In the genomic region with DNA sequence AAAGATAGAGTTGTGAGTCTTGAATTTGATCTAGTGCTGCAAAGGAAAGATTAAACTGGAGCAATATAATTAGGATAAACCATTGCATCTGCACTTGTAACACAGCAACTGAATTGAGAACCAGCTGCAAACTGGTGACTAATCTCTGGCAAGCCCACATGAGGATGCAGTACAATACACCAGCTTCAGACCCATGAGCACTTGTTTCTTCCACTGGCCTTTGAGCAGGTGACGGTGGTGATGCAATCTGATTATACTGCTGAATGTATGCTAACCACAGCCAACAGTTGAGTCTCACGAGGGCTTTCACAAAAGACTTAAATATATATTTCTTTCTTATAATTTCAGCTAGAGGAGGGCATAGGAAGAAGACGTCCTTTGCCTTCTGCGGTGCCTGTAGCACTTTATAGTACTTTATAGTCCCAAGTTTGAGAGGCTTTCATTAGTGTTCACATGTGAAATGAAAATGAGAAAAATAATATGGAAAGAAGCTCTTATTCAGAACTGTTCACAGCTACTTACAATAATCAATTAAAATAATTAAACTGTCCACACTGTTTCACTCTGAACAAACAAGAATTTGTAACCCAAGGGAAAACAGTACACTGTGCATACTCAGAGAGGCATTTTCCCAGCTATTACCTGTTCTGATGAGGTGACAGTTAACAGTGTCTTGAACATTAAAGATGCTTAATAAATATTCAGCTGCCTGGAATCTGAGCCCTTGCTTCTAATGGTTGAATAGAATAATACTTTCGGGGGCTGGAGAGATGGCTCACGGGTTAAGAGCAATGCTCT, we compare ENCODE assay signal across 13 mouse cellular contexts. TPM values are rescaled to one million over a fixed set of nuclear protein-coding genes. Genes with fewer than 3 reads are reported as not detected.
DNase-seq lines count a peak whose midpoint lies in the region; ATAC-seq and TF ChIP-seq lines count a peak whose summit lies in the region.
"Had no signal": no experiment of that assay in that cellular context is flagged by ENCODE, and none has a peak within 500 bp of the region (broad histone marks: within the 10 kb centered on the region; RNA-seq: fewer than 3 reads in every experiment).

No protein-coding gene starts in this region.

- no peak overlapping the region for H3K27ac ChIP-seq in midbrain, embryonic 12.5 days (replicated peaks)
- no peak overlapping the region for H3K27ac ChIP-seq in midbrain, embryonic 16.5 days (ENCODE audit: low read length)
- H3K27ac ChIP-seq in gastrocnemius, adult 2 months: no peak overlapping the region
- H3K27ac ChIP-seq: macrophage had no signal

- H3K9me3 ChIP-seq in midbrain, embryonic 12.5 days: no peaks in the 10 kb centered on the region
- H3K9me3 ChIP-seq in midbrain, embryonic 16.5 days (replicated peaks; ENCODE audit: control insufficient read depth, low read length, poor library complexity, severe bottlenecking): no peaks in the 10 kb centered on the region

- no peak overlapping the region for H3K4me2 ChIP-seq in midbrain, embryonic 12.5 days (replicated peaks)
- H3K4me2 ChIP-seq in midbrain, embryonic 16.5 days (ENCODE audit: low read length): no peak overlapping the region

- ATAC-seq in midbrain, embryonic 12.5 days (ENCODE audit: low FRiP score, low read depth): peak; percentile 78
- ATAC-seq in midbrain, embryonic 16.5 days: no peak
- ATAC-seq in inflammation-experienced regulatory T-cells, adult 6 months: peak; percentile 58
- ATAC-seq: intestine, embryonic 16.5 days; liver, postnatal 0 days; Patski had no signal

- DNase-seq in NIH3T3 (ENCODE audit: low read depth): peak; percentile 39
- DNase-seq in right cerebral cortex, postnatal 25 days: no peak
- no peak for DNase-seq in gastrocnemius, adult 2 months
- DNase-seq in kidney, postnatal 14 days: no peak
- DNase-seq: adrenal gland, adult 8-10 months; heart, postnatal 10 days; liver, postnatal 0 days had no signal

- H3K9ac ChIP-seq in midbrain, embryonic 12.5 days (replicated peaks): no peak overlapping the region
- no peak overlapping the region for H3K9ac ChIP-seq in midbrain, embryonic 16.5 days (ENCODE audit: low read depth, low read length)
- H3K9ac ChIP-seq: liver, postnatal 0 days had no signal

- intact Hi-C loops in gastrocnemius, adult 2 months (cut with DNase I): no loop called here

- H3K4me3 ChIP-seq in midbrain, embryonic 12.5 days: no peak overlapping the region
- H3K4me3 ChIP-seq in midbrain, embryonic 16.5 days (ENCODE audit: low read depth, low read length): no peak overlapping the region
- no peak overlapping the region for H3K4me3 ChIP-seq in gastrocnemius, adult 2 months

- no peaks in the 10 kb centered on the region for H3K27me3 ChIP-seq in midbrain, embryonic 12.5 days
- H3K27me3 ChIP-seq in midbrain, embryonic 16.5 days (ENCODE audit: control insufficient read depth, insufficient read depth, low read depth, low read length): no peaks in the 10 kb centered on the region
- H3K27me3 ChIP-seq: Patski had no signal

- H3K36me3 ChIP-seq in midbrain, embryonic 12.5 days: no peaks in the 10 kb centered on the region
- H3K36me3 ChIP-seq in midbrain, embryonic 16.5 days (ENCODE audit: control insufficient read depth, insufficient read depth, low read length): no peaks in the 10 kb centered on the region

- TF ChIP-seq CTCF in gastrocnemius, adult 2 months (IDR thresholded peaks at IDR 0.05): no peak

- 70% methylated on average over 6 of the region's 6 CpGs for WGBS in midbrain, embryonic 12.5 days
- 65% methylated on average over 6 of the region's 6 CpGs for WGBS in midbrain, embryonic 16.5 days

- peaks cover 2% of the 10 kb centered on the region; the same call in 1 of the 2 replicates for H3K4me1 ChIP-seq in midbrain, embryonic 12.5 days
- no peaks in the 10 kb centered on the region for H3K4me1 ChIP-seq in midbrain, embryonic 16.5 days (ENCODE audit: control insufficient read depth, insufficient read depth, low read length)

RNA-seq across cellular contexts. Expression of gene Gm45062, which starts 40.0 kb away (rescaled TPM):
- polyA plus RNA-seq in midbrain, embryonic 12.5 days (2016; fragmentation: Nextera tagmentation; extraction: Ambion mirVana): 15.8 and 20.5 TPM in 2 replicates
- 9.6 and 12.3 TPM in 2 replicates for polyA plus RNA-seq in midbrain, embryonic 16.5 days (2015; fragmentation: Nextera tagmentation; extraction: Ambion mirVana)
- 10 to 100 TPM; 42.7 to 55.6 (median 46.5) TPM for polyA plus RNA-seq in inflammation-experienced regulatory T-cells, adult 6 months (2017; shearing (Covaris generic))
- under 1 TPM in 1 of 2 experiments, not detected in 1; 0.67 TPM for total RNA-seq in gastrocnemius, adult 2 months (2021)

RNA-seq across cellular contexts. Expression of gene Umad1, which starts 40.2 kb away (rescaled TPM):
- 29.7 and 32.1 TPM in 2 replicates for polyA plus RNA-seq in midbrain, embryonic 12.5 days (2016; fragmentation: Nextera tagmentation; extraction: Ambion mirVana)
- polyA plus RNA-seq in midbrain, embryonic 16.5 days (2015; fragmentation: Nextera tagmentation; extraction: Ambion mirVana): 68.1 and 72.7 TPM in 2 replicates
- 10 to 100 TPM in 1 of 3 experiments, 1 to 10 TPM in 2; 9.2 to 21.0 (median 9.5) TPM for polyA plus RNA-seq in inflammation-experienced regulatory T-cells, adult 6 months (2017; shearing (Covaris generic))
- total RNA-seq in gastrocnemius, adult 2 months (2021): 10 to 100 TPM; 11.2 to 14.8 TPM

RNA-seq across cellular contexts. Expression of gene Rpa3, which starts 40.3 kb away (rescaled TPM):
- 149 and 155 TPM in 2 replicates for polyA plus RNA-seq in midbrain, embryonic 12.5 days (2016; fragmentation: Nextera tagmentation; extraction: Ambion mirVana)
- 40.0 and 48.6 TPM in 2 replicates for polyA plus RNA-seq in midbrain, embryonic 16.5 days (2015; fragmentation: Nextera tagmentation; extraction: Ambion mirVana)
- polyA plus RNA-seq in inflammation-experienced regulatory T-cells, adult 6 months (2017; shearing (Covaris generic)): 100 to 1,000 TPM in 1 of 3 experiments, 10 to 100 TPM in 2; 69.5 to 141 (median 72.2) TPM
- total RNA-seq in gastrocnemius, adult 2 months (2021): 10 to 100 TPM in 1 of 2 experiments, 1 to 10 TPM in 1; 5.5 to 13.4 TPM
